ENCODE assay signal across 8 mouse cellular contexts in the genomic region with DNA sequence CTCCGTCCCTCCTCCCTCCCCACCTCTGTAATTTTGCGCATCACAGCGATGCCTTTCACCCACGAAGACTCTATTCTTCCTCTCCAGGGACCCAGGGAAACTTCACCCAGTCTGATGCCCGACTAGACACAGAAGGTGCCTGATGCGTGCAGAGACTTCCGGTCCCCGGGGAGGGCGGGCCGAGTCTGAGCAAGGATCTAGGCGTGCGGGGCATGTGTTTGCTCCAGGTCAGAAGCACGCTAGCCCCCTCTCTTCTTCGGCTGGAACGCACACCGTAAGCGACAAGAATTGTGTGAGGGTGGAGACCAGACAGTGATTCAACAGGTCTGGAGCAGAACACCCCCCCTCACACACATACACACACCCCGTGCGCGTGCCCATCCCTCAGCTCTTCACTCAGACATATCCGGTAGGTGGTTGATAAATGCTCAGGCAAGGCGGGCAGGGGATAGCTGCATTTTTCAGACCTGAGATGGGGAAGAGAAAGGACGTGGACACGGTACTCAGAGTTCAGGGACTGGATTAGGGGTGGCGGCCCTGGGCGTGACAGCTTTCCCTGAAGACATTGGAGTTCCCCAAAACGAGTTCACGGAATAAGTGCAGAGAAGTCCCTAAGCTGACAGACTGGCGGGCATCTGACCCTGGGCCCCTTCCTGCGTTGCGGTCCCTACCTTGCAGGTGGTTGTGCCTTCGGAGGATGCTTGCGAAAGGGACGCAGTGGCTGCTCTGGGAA. TPM values are rescaled to one million over a fixed set of nuclear protein-coding genes. Genes with fewer than 3 reads are reported as not detected.
DNase-seq lines count a peak whose midpoint lies in the region; ATAC-seq and TF ChIP-seq lines count a peak whose summit lies in the region.

No protein-coding gene starts in this region.

- WGBS in kidney, adult 2 months: 3% methylated on average over 34 of the region's 34 CpGs
- 2% methylated on average over 34 of the region's 34 CpGs for WGBS in embryonic facial prominence, embryonic 10.5 days
- WGBS in hindbrain, postnatal 0 days: 4% methylated on average over 34 of the region's 34 CpGs
- under 1% methylated on average over 34 of the region's 34 CpGs for WGBS in lung, embryonic 14.5 days
- 7% methylated on average over 34 of the region's 34 CpGs for WGBS in olfactory bulb, adult 2 months

- peak; percentile 52 for DNase-seq in kidney, adult 2 months
- DNase-seq in kidney, adult 9 months: no peak
- peak; percentile 54 for DNase-seq in embryonic facial prominence, embryonic 10.5 days (ENCODE audit: low spot score)
- DNase-seq in hindbrain, postnatal 0 days (ENCODE audit: low spot score): no peak
- peak; percentile 59 for DNase-seq in lung, embryonic 14.5 days

- H3K4me1 ChIP-seq in kidney, adult 2 months (ENCODE audit: control insufficient read depth, insufficient read depth, low read length): peaks cover 14% of the 10 kb centered on the region
- peaks cover 44% of the 10 kb centered on the region for H3K4me1 ChIP-seq in embryonic facial prominence, embryonic 10.5 days
- peaks cover 9% of the 10 kb centered on the region; the same call in 1 of the 2 replicates for H3K4me1 ChIP-seq in hindbrain, postnatal 0 days (ENCODE audit: insufficient read depth, low read length)
- H3K4me1 ChIP-seq in lung, embryonic 14.5 days (ENCODE audit: insufficient read depth): no peaks in the 10 kb centered on the region
- peaks cover 32% of the 10 kb centered on the region for H3K4me1 ChIP-seq in olfactory bulb, adult 2 months (ENCODE audit: control insufficient read depth, insufficient read depth, low read length)

- H3K4me3 ChIP-seq in kidney, adult 2 months (ENCODE audit: insufficient read depth, low read depth, low read length): peak overlapping the region; percentile 51
- H3K4me3 ChIP-seq in embryonic facial prominence, embryonic 10.5 days: peak overlapping the region; percentile 61
- H3K4me3 ChIP-seq in hindbrain, postnatal 0 days (ENCODE audit: low read length): peak overlapping the region; percentile 20
- peak overlapping the region; percentile 49 for H3K4me3 ChIP-seq in lung, embryonic 14.5 days (ENCODE audit: low read depth, low read length)
- peak overlapping the region; percentile 19 for H3K4me3 ChIP-seq in olfactory bulb, adult 2 months (ENCODE audit: insufficient read depth, low read depth, low read length)

- H3K9ac ChIP-seq in hindbrain, postnatal 0 days (replicated peaks; ENCODE audit: low read length): peak overlapping the region; percentile 40
- peak overlapping the region; percentile 58 for H3K9ac ChIP-seq in lung, embryonic 14.5 days

- H3K9me3 ChIP-seq in embryonic facial prominence, embryonic 10.5 days: no peaks in the 10 kb centered on the region
- H3K9me3 ChIP-seq in hindbrain, postnatal 0 days (ENCODE audit: low read length): no peaks in the 10 kb centered on the region
- H3K9me3 ChIP-seq in lung, embryonic 14.5 days (ENCODE audit: low read depth, low read length): no peaks in the 10 kb centered on the region

- TF ChIP-seq CTCF in kidney, adult 2 months (conservative IDR thresholded peaks at IDR 0.05; ENCODE audit: insufficient read depth, insufficient read length, low read depth, low read length): no peak
- no peak for TF ChIP-seq CTCF in hindbrain, postnatal 0 days (IDR thresholded peaks at IDR 0.05; ENCODE audit: low read depth)
- 0 out of 2 replicates have a peak, but pooled peaks have one; percentile 1 for TF ChIP-seq CTCF in lung, embryonic 14.5 days (IDR thresholded peaks at IDR 0.05; ENCODE audit: low read depth)
- TF ChIP-seq CTCF in olfactory bulb, adult 2 months (IDR thresholded peaks at IDR 0.05; ENCODE audit: insufficient read depth, low read depth, low read length): no peak

- H3K4me2 ChIP-seq in hindbrain, postnatal 0 days (ENCODE audit: low read depth, low read length): peak overlapping the region; percentile 50
- H3K4me2 ChIP-seq in lung, embryonic 14.5 days: peak overlapping the region; percentile 83

- H3K27ac ChIP-seq in kidney, adult 2 months (ENCODE audit: insufficient read depth, low read depth, low read length): no peak overlapping the region; the same call in 1 of the 2 replicates
- peak overlapping the region; percentile 72 for H3K27ac ChIP-seq in embryonic facial prominence, embryonic 10.5 days (replicated peaks)
- H3K27ac ChIP-seq in hindbrain, postnatal 0 days: no peak overlapping the region
- peak overlapping the region; percentile 26 for H3K27ac ChIP-seq in lung, embryonic 14.5 days (ENCODE audit: low read depth)
- H3K27ac ChIP-seq in olfactory bulb, adult 2 months (ENCODE audit: insufficient read depth, low read depth, low read length): no peak overlapping the region

- no peaks in the 10 kb centered on the region for H3K36me3 ChIP-seq in kidney, adult 2 months (ENCODE audit: control insufficient read depth, insufficient read depth, low read length)
- peaks cover 36% of the 10 kb centered on the region for H3K36me3 ChIP-seq in embryonic facial prominence, embryonic 10.5 days (replicated peaks)
- peaks cover 28% of the 10 kb centered on the region for H3K36me3 ChIP-seq in hindbrain, postnatal 0 days (ENCODE audit: insufficient read depth, low read length)
- H3K36me3 ChIP-seq in lung, embryonic 14.5 days (ENCODE audit: insufficient read depth): peaks cover 38% of the 10 kb centered on the region

- no peaks in the 10 kb centered on the region for H3K27me3 ChIP-seq in kidney, adult 2 months (replicated peaks; ENCODE audit: control insufficient read depth, insufficient read depth, low read length)
- peaks cover 17% of the 10 kb centered on the region for H3K27me3 ChIP-seq in embryonic facial prominence, embryonic 10.5 days (replicated peaks; ENCODE audit: low read depth, poor library complexity, severe bottlenecking)
- no peaks in the 10 kb centered on the region for H3K27me3 ChIP-seq in hindbrain, postnatal 0 days (ENCODE audit: insufficient read depth, low read length)
- H3K27me3 ChIP-seq in lung, embryonic 14.5 days (ENCODE audit: insufficient read depth, low read length): no peaks in the 10 kb centered on the region

- no peak for TF ChIP-seq POLR2A in kidney, adult 2 months (IDR thresholded peaks at IDR 0.05; ENCODE audit: low read depth, low read length)
- no peak for TF ChIP-seq POLR2A in olfactory bulb, adult 2 months (IDR thresholded peaks at IDR 0.05; ENCODE audit: insufficient read depth, low read depth, low read length)

- no peak for ATAC-seq in hindbrain, postnatal 0 days
- no peak for ATAC-seq in lung, embryonic 14.5 days (ENCODE audit: insufficient read depth)
- no peak for ATAC-seq in frontal cortex, adult (ENCODE audit: low TSS enrichment)
- ATAC-seq in megakaryocyte progenitor cell, adult 5-6 weeks (replicated peaks; ENCODE audit: poor library complexity): no peak

RNA-seq across cellular contexts. Expression of gene Mpv17l2, which starts 5.3 kb away (rescaled TPM):
- polyA plus RNA-seq in kidney, adult 2 months (2012; rRNA removed): 73.4 and 96.3 TPM in 2 replicates
- 28.2 and 34.5 TPM in 2 replicates for polyA plus RNA-seq in embryonic facial prominence, embryonic 10.5 days (2016; fragmentation: Nextera tagmentation; extraction: Ambion mirVana)
- 37.2 and 53.9 TPM in 2 replicates for total RNA-seq in hindbrain, postnatal 0 days (2014; rRNA removed)
- polyA plus RNA-seq in hindbrain, postnatal 0 days (2015; fragmentation: Nextera tagmentation; extraction: Ambion mirVana): 56.1 and 63.3 TPM in 2 replicates
- polyA plus RNA-seq in lung, embryonic 14.5 days (2014; fragmentation: Nextera tagmentation; extraction: Ambion mirVana): 27.9 and 29.4 TPM in 2 replicates
- not detected in 2 replicates for polyA plus RNA-seq in olfactory bulb, adult 2 months (2012; ENCODE audit: insufficient read depth, insufficient read length, low replicate concordance, missing spikeins)
- 37.4 and 41.4 TPM in 2 replicates for total RNA-seq in megakaryocyte progenitor cell, adult 5-6 weeks (2015)
- 10.2 and 10.4 TPM in 2 replicates for total RNA-seq in megakaryocyte progenitor cell, adult 5-6 weeks (2017)

RNA-seq across cellular contexts. Expression of gene Pik3r2, which starts 10.5 kb away (rescaled TPM):
- 60.5 and 94.7 TPM in 2 replicates for polyA plus RNA-seq in kidney, adult 2 months (2012; rRNA removed)
- polyA plus RNA-seq in embryonic facial prominence, embryonic 10.5 days (2016; fragmentation: Nextera tagmentation; extraction: Ambion mirVana): 79.2 and 79.8 TPM in 2 replicates
- total RNA-seq in hindbrain, postnatal 0 days (2014; rRNA removed): 162 and 176 TPM in 2 replicates
- 101 and 103 TPM in 2 replicates for polyA plus RNA-seq in hindbrain, postnatal 0 days (2015; fragmentation: Nextera tagmentation; extraction: Ambion mirVana)
- 46.5 and 52.4 TPM in 2 replicates for polyA plus RNA-seq in lung, embryonic 14.5 days (2014; fragmentation: Nextera tagmentation; extraction: Ambion mirVana)
- not detected in 2 replicates for polyA plus RNA-seq in olfactory bulb, adult 2 months (2012; ENCODE audit: insufficient read depth, insufficient read length, low replicate concordance, missing spikeins)
- total RNA-seq in megakaryocyte progenitor cell, adult 5-6 weeks (2015): 5.7 and 6.0 TPM in 2 replicates
- 18.1 and 18.5 TPM in 2 replicates for total RNA-seq in megakaryocyte progenitor cell, adult 5-6 weeks (2017)

RNA-seq across cellular contexts. Expression of gene Rab3a, which starts 11.5 kb away (rescaled TPM):
- polyA plus RNA-seq in kidney, adult 2 months (2012; rRNA removed): 29.7 and 31.1 TPM in 2 replicates
- 13.6 and 16.2 TPM in 2 replicates for polyA plus RNA-seq in embryonic facial prominence, embryonic 10.5 days (2016; fragmentation: Nextera tagmentation; extraction: Ambion mirVana)
- 610 and 693 TPM in 2 replicates for total RNA-seq in hindbrain, postnatal 0 days (2014; rRNA removed)
- polyA plus RNA-seq in hindbrain, postnatal 0 days (2015; fragmentation: Nextera tagmentation; extraction: Ambion mirVana): 693 and 724 TPM in 2 replicates
- 10.5 and 12.0 TPM in 2 replicates for polyA plus RNA-seq in lung, embryonic 14.5 days (2014; fragmentation: Nextera tagmentation; extraction: Ambion mirVana)
- 431 and 581 TPM in 2 replicates for polyA plus RNA-seq in olfactory bulb, adult 2 months (2012; ENCODE audit: insufficient read depth, insufficient read length, low replicate concordance, missing spikeins)
- 2.6 and 3.6 TPM in 2 replicates for total RNA-seq in megakaryocyte progenitor cell, adult 5-6 weeks (2015)
- 2.1 and 6.6 TPM in 2 replicates for total RNA-seq in megakaryocyte progenitor cell, adult 5-6 weeks (2017)

RNA-seq across cellular contexts. Expression of gene Mast3, which starts 38.9 kb away (rescaled TPM):
- 25.3 and 27.4 TPM in 2 replicates for polyA plus RNA-seq in kidney, adult 2 months (2012; rRNA removed)
- 12.4 and 13.9 TPM in 2 replicates for polyA plus RNA-seq in embryonic facial prominence, embryonic 10.5 days (2016; fragmentation: Nextera tagmentation; extraction: Ambion mirVana)
- 35.2 and 42.1 TPM in 2 replicates for total RNA-seq in hindbrain, postnatal 0 days (2014; rRNA removed)
- 16.2 and 16.7 TPM in 2 replicates for polyA plus RNA-seq in hindbrain, postnatal 0 days (2015; fragmentation: Nextera tagmentation; extraction: Ambion mirVana)
- polyA plus RNA-seq in lung, embryonic 14.5 days (2014; fragmentation: Nextera tagmentation; extraction: Ambion mirVana): 16.1 and 18.0 TPM in 2 replicates
- polyA plus RNA-seq in olfactory bulb, adult 2 months (2012; ENCODE audit: insufficient read depth, insufficient read length, low replicate concordance, missing spikeins): 57.2 TPM in 1 of 2 replicates, not detected in the other
- 48.7 and 50.0 TPM in 2 replicates for total RNA-seq in megakaryocyte progenitor cell, adult 5-6 weeks (2015)
- 13.9 and 16.7 TPM in 2 replicates for total RNA-seq in megakaryocyte progenitor cell, adult 5-6 weeks (2017)

RNA-seq across cellular contexts. Expression of gene Il12rb1, which starts 42.2 kb away (rescaled TPM):
- 0.42 and 0.48 TPM in 2 replicates for polyA plus RNA-seq in kidney, adult 2 months (2012; rRNA removed)
- not detected in 2 replicates for polyA plus RNA-seq in embryonic facial prominence, embryonic 10.5 days (2016; fragmentation: Nextera tagmentation; extraction: Ambion mirVana)
- not detected in 2 replicates for total RNA-seq in hindbrain, postnatal 0 days (2014; rRNA removed)
- not detected in 2 replicates for polyA plus RNA-seq in hindbrain, postnatal 0 days (2015; fragmentation: Nextera tagmentation; extraction: Ambion mirVana)
- polyA plus RNA-seq in lung, embryonic 14.5 days (2014; fragmentation: Nextera tagmentation; extraction: Ambion mirVana): 0.17 TPM in 1 of 2 replicates, not detected in the other
- not detected in 2 replicates for polyA plus RNA-seq in olfactory bulb, adult 2 months (2012; ENCODE audit: insufficient read depth, insufficient read length, low replicate concordance, missing spikeins)
- 0.07 and 0.64 TPM in 2 replicates for total RNA-seq in megakaryocyte progenitor cell, adult 5-6 weeks (2015)
- total RNA-seq in megakaryocyte progenitor cell, adult 5-6 weeks (2017): 1.0 and 1.7 TPM in 2 replicates

Comparison
In these comparisons a context has a peak if more than half of its experiments do, and no peak if none do; other contexts are left out.
1. DNase-seq: peak in kidney, adult 2 months (single experiment), embryonic facial prominence, embryonic 10.5 days (single experiment) and lung, embryonic 14.5 days (single experiment); none in kidney, adult 9 months (single experiment) and hindbrain, postnatal 0 days (single experiment).
2. H3K27ac ChIP-seq: peak in embryonic facial prominence, embryonic 10.5 days (single experiment) and lung, embryonic 14.5 days (single experiment); none in kidney, adult 2 months (single experiment), hindbrain, postnatal 0 days (single experiment) and olfactory bulb, adult 2 months (single experiment).
3. RNA of gene Mpv17l2, which starts 5.3 kb away (polyA plus RNA-seq): 73.4 to 96.3 TPM in kidney, adult 2 months, 56.1 to 63.3 TPM in hindbrain, postnatal 0 days, 28.2 to 34.5 TPM in embryonic facial prominence, embryonic 10.5 days and 27.9 to 29.4 TPM in lung, embryonic 14.5 days; not detected in olfactory bulb, adult 2 months; every median in the first group is over 10 times any median in the second.
4. RNA of gene Pik3r2, which starts 10.5 kb away (polyA plus RNA-seq): 101 to 103 TPM in hindbrain, postnatal 0 days, 79.2 to 79.8 TPM in embryonic facial prominence, embryonic 10.5 days, 60.5 to 94.7 TPM in kidney, adult 2 months and 46.5 to 52.4 TPM in lung, embryonic 14.5 days; not detected in olfactory bulb, adult 2 months; every median in the first group is over 10 times any median in the second.
5. RNA of gene Rab3a, which starts 11.5 kb away (polyA plus RNA-seq): 693 to 724 TPM in hindbrain, postnatal 0 days and 431 to 581 TPM in olfactory bulb, adult 2 months; 29.7 to 31.1 TPM in kidney, adult 2 months, 13.6 to 16.2 TPM in embryonic facial prominence, embryonic 10.5 days and 10.5 to 12.0 TPM in lung, embryonic 14.5 days; every median in the first group is over 10 times any median in the second.
6. Peak in every context shown above with its lines, with median percentiles within 50 percentile points of each other: H3K4me3 ChIP-seq.